ENCODE assay signal across 20 mouse cellular contexts in the genomic region with DNA sequence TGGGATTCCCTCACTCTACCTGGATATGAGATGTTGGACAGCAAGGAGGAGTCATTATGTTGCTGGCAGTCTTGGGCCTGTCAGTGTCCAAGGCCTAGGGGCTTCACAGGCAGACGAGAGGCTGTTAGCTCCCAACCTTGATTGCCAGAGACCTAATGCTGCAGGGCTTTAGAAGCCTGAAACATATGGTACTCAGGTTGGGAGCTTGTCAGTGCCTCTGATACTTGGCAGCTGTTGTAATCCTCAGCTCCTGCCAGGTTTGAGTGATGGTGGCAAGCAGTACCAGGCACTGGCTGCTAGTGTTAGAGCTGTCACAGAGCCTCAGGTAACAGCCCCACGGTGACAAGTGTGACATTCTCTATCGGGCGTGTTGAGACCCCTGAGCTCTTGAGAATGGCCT.
DNase-seq lines count a peak whose midpoint lies in the region; ATAC-seq and TF ChIP-seq lines count a peak whose summit lies in the region.
"Had no signal": no experiment of that assay in that cellular context is flagged by ENCODE, and none has a peak within 500 bp of the region (broad histone marks: within the 10 kb centered on the region; RNA-seq: fewer than 3 reads in every experiment).

No protein-coding gene starts in this region.

- H3K4me1 ChIP-seq in hindbrain, embryonic 15.5 days (replicated peaks) = no peaks in the 10 kb centered on the region
- H3K4me1 ChIP-seq in hindbrain, embryonic 13.5 days (replicated peaks) = no peaks in the 10 kb centered on the region
- H3K4me1 ChIP-seq in cerebellum, adult 2 months (ENCODE audit: control insufficient read depth, insufficient read depth, low read length) = peaks cover 7% of the 10 kb centered on the region; the same call in 1 of the 2 replicates
- no peaks in the 10 kb centered on the region for H3K4me1 ChIP-seq in thymus, adult 2 months (replicated peaks; ENCODE audit: control insufficient read depth, insufficient read depth, low read length)
- H3K4me1 ChIP-seq: limb, embryonic 15.5 days; midbrain, embryonic 13.5 days; neural tube, embryonic 15.5 days; stomach, embryonic 15.5 days had no signal

- no peak overlapping the region for H3K4me2 ChIP-seq in hindbrain, embryonic 15.5 days
- no peak overlapping the region for H3K4me2 ChIP-seq in hindbrain, embryonic 13.5 days
- H3K4me2 ChIP-seq: heart, embryonic 12.5 days; limb, embryonic 15.5 days; midbrain, embryonic 13.5 days; neural tube, embryonic 15.5 days; stomach, embryonic 15.5 days had no signal

- no peaks in the 10 kb centered on the region for H3K36me3 ChIP-seq in hindbrain, embryonic 15.5 days
- no peaks in the 10 kb centered on the region for H3K36me3 ChIP-seq in hindbrain, embryonic 13.5 days
- no peaks in the 10 kb centered on the region for H3K36me3 ChIP-seq in thymus, adult 2 months (ENCODE audit: control insufficient read depth, insufficient read depth, low read length)
- H3K36me3 ChIP-seq: heart, embryonic 12.5 days; limb, embryonic 15.5 days; midbrain, embryonic 13.5 days; neural tube, embryonic 15.5 days; stomach, embryonic 15.5 days had no signal

- no peak for TF ChIP-seq POLR2A in cerebellum, adult 2 months (IDR thresholded peaks at IDR 0.05; ENCODE audit: borderline replicate concordance, insufficient read depth, low read length)
- TF ChIP-seq POLR2A in thymus, adult 2 months (IDR thresholded peaks at IDR 0.05; ENCODE audit: control insufficient read depth, extremely low read depth, insufficient read depth, low read length, poor library complexity) = no peak

- peak; percentile 48 to 80 for DNase-seq in cerebellum, adult 2 months
- peak; percentile 35 to 45 for DNase-seq in cerebellum, postnatal 36 days
- no peak for DNase-seq in thymus, adult 2 months
- no peak for DNase-seq in retina, postnatal 1 day
- DNase-seq: embryo, embryonic 11 days; gastrocnemius, adult 2 months; heart, postnatal 14 days; kidney, adult 11 months; kidney, postnatal 10 days; layer of hippocampus, postnatal 36 days had no signal

- no peaks in the 10 kb centered on the region for H3K9me3 ChIP-seq in hindbrain, embryonic 15.5 days
- no peaks in the 10 kb centered on the region for H3K9me3 ChIP-seq in hindbrain, embryonic 13.5 days
- H3K9me3 ChIP-seq: limb, embryonic 15.5 days; neural tube, embryonic 15.5 days; stomach, embryonic 15.5 days had no signal

- no peak for TF ChIP-seq CTCF in cerebellum, adult 2 months (IDR thresholded peaks at IDR 0.05; ENCODE audit: borderline replicate concordance, insufficient read depth, low read depth, low read length)
- no peak for TF ChIP-seq CTCF in thymus, adult 2 months (IDR thresholded peaks at IDR 0.05; ENCODE audit: borderline replicate concordance, control insufficient read depth, extremely low read depth, insufficient read depth, low read length, poor library complexity)

- H3K4me3 ChIP-seq in hindbrain, embryonic 15.5 days = no peak overlapping the region
- no peak overlapping the region for H3K4me3 ChIP-seq in hindbrain, embryonic 13.5 days
- H3K4me3 ChIP-seq in cerebellum, adult 2 months (replicated peaks; ENCODE audit: insufficient read depth, low read depth, low read length) = no peak overlapping the region
- H3K4me3 ChIP-seq in thymus, adult 2 months (ENCODE audit: control insufficient read depth, insufficient read depth, low read length) = no peak overlapping the region
- H3K4me3 ChIP-seq: gastrocnemius, adult 2 months; heart, embryonic 12.5 days; layer of hippocampus, adult 2 months; limb, embryonic 15.5 days; midbrain, embryonic 13.5 days; neural tube, embryonic 15.5 days; stomach, embryonic 15.5 days had no signal

- H3K27ac ChIP-seq in hindbrain, embryonic 15.5 days (replicated peaks) = no peak overlapping the region
- no peak overlapping the region for H3K27ac ChIP-seq in hindbrain, embryonic 13.5 days
- H3K27ac ChIP-seq in cerebellum, adult 2 months (ENCODE audit: insufficient read depth, low read length) = no peak overlapping the region
- no peak overlapping the region for H3K27ac ChIP-seq in thymus, adult 2 months (ENCODE audit: control insufficient read depth, insufficient read depth, low read length)
- H3K27ac ChIP-seq: gastrocnemius, adult 2 months; layer of hippocampus, adult 2 months; limb, embryonic 15.5 days; midbrain, embryonic 13.5 days; neural tube, embryonic 15.5 days; stomach, embryonic 15.5 days had no signal

- ATAC-seq in hindbrain, embryonic 15.5 days (ENCODE audit: low FRiP score, low read depth) = peak; percentile 66; the same call in 1 of the 2 replicates
- no peak for ATAC-seq in hindbrain, embryonic 13.5 days (ENCODE audit: low FRiP score)
- peak; percentile 92 for ATAC-seq in cerebellum, adult (ENCODE audit: insufficient number of reproducible peaks, low FRiP score, low TSS enrichment)
- ATAC-seq: lung, postnatal 0 days; midbrain, embryonic 13.5 days had no signal

- 63% methylated on average over 4 of the region's 4 CpGs for WGBS in hindbrain, embryonic 15.5 days
- 84% methylated on average over 4 of the region's 4 CpGs for WGBS in hindbrain, embryonic 13.5 days
- WGBS in cerebellum, adult 2 months = 18% methylated on average over 4 of the region's 4 CpGs
- 95% methylated on average over 4 of the region's 4 CpGs for WGBS in thymus, adult 2 months

- H3K27me3 ChIP-seq in hindbrain, embryonic 15.5 days = no peaks in the 10 kb centered on the region
- no peaks in the 10 kb centered on the region for H3K27me3 ChIP-seq in hindbrain, embryonic 13.5 days
- no peaks in the 10 kb centered on the region for H3K27me3 ChIP-seq in cerebellum, adult 2 months (ENCODE audit: control insufficient read depth, insufficient read depth, low read length)
- H3K27me3 ChIP-seq in thymus, adult 2 months (ENCODE audit: control insufficient read depth, insufficient read depth, low read length) = no peaks in the 10 kb centered on the region
- H3K27me3 ChIP-seq: heart, embryonic 12.5 days; limb, embryonic 15.5 days; midbrain, embryonic 13.5 days; neural tube, embryonic 15.5 days; stomach, embryonic 15.5 days had no signal

- no peak overlapping the region for H3K9ac ChIP-seq in hindbrain, embryonic 15.5 days
- no peak overlapping the region for H3K9ac ChIP-seq in hindbrain, embryonic 13.5 days
- H3K9ac ChIP-seq: heart, embryonic 12.5 days; limb, embryonic 15.5 days; midbrain, embryonic 13.5 days; neural tube, embryonic 15.5 days; stomach, embryonic 15.5 days had no signal

Comparison
In these comparisons a context has a peak if more than half of its experiments do, and no peak if none do; other contexts are left out.
1. DNase-seq: peak in cerebellum, adult 2 months (2 of 2) and cerebellum, postnatal 36 days (2 of 2); none in thymus, adult 2 months (single experiment) and retina, postnatal 1 day (single experiment).